Mouse (Mus musculus) left cerebral cortex, postnatal 4 days (tissue): Measurements from ENCODE around the gene Fmnl2. TPM values are rescaled to one million over a fixed set of nuclear protein-coding genes. Genes with fewer than 3 reads are reported as not detected.

Experiments used
- DNase-seq: peaks from one replicate; pipeline ENCODE4 v3.0.0-alpha.2; 2022
- intact Hi-C: fragments of 180-260 bp; cut with DNase I; formaldehyde crosslinking; loops from one replicate; pipeline ENCODE4 v1.15.1; 2025
- total RNA-seq, 2 experiments: library from RNA; stranded (reverse); gene quantifications; 2 replicates each; pipeline ENCODE4 v1.2.3; 2021

Gene Fmnl2
- 10 to 100 TPM; 62.6 to 70.6 TPM for total RNA-seq

- intact Hi-C loops, result loop anchor here (10.0 kb wide), 3 partner anchors 83 to 267 kb away; no protein-coding TSS in a partner anchor
- DNase-seq, result peak; percentile 91
Observed at GRCm38 (mm10) chr2:52857611-52858528, at the start of gene Fmnl2. Gene Fmnl2 (plus strand): TSS chr2:52857860.

GRCm38 (mm10) chr2:52809988-52810387 is 47.7 kb upstream of the Fmnl2 start:
- no peak for DNase-seq
- intact Hi-C loops, result no loop called here

GRCm38 (mm10) chr2:52811691-52812090 is 46.0 kb upstream of the Fmnl2 start:
- DNase-seq, result peak; percentile 3

GRCm38 (mm10) chr2:52817341-52817740 is 40.3 kb upstream of the Fmnl2 start:
- no peak for DNase-seq

More at GRCm38 (mm10) chr2:52811691-52812090, 46.0 kb upstream of the Fmnl2 start:
- intact Hi-C loops, result no loop called here

DNA sequence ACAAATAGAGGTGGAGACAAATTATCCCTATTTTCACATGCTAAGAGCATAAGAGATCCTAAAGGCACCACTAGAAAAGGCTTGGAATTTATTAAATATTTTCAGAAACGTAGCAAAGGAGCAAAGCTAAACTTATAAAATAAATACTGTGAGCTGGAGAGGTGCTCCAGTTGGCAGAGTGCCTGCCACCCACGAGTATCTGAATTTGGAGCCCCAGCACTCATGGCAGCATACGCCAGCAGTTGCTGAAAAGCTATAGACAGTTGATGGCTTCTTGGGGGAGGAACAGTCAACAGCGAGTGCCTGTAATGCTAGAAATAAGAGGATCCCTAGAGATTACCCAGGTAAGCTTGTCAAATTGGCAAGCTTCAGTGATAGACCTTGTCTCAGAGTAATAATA is 38.7 kb upstream of the Fmnl2 start:
- intact Hi-C loops, result no loop called here
- DNase-seq, result no peak

More at GRCm38 (mm10) chr2:52817341-52817740, 40.3 kb upstream of the Fmnl2 start:
- intact Hi-C loops, result no loop called here

- DNase-seq, result no peak
Observed at GRCm38 (mm10) chr2:52822214-52822613, 35.4 kb upstream of the Fmnl2 start.

GRCm38 (mm10) chr2:52828077-52828476 is 29.6 kb upstream of the Fmnl2 start:
- DNase-seq, result no peak
- intact Hi-C loops, result no loop called here

More at GRCm38 (mm10) chr2:52822214-52822613, 35.4 kb upstream of the Fmnl2 start:
- intact Hi-C loops, result no loop called here

GRCm38 (mm10) chr2:52830513-52830912 is 27.1 kb upstream of the Fmnl2 start:
- DNase-seq, result no peak

DNA sequence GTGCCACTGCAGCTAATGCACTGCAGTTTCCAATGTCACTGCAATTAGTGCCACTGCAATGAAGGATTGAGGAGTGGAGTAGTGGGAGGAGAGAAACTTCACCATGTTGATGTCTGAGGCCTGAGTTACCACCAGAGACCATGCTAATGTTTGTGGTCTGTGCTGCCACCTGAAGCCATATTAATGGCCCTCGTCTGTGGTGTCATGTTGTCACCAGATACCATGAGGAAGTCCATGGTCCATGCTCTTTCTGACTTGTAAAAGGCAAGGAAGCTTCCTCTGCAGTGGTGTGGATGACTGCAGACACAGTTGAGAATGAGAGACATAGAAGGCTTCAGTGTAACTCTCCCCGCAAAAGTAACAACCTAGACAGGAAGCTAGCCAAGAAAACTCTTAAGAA is 26.1 kb upstream of the Fmnl2 start:
- intact Hi-C loops, result no loop called here
- no peak for DNase-seq

More at GRCm38 (mm10) chr2:52830513-52830912, 27.1 kb upstream of the Fmnl2 start:
- intact Hi-C loops, result no loop called here

DNA sequence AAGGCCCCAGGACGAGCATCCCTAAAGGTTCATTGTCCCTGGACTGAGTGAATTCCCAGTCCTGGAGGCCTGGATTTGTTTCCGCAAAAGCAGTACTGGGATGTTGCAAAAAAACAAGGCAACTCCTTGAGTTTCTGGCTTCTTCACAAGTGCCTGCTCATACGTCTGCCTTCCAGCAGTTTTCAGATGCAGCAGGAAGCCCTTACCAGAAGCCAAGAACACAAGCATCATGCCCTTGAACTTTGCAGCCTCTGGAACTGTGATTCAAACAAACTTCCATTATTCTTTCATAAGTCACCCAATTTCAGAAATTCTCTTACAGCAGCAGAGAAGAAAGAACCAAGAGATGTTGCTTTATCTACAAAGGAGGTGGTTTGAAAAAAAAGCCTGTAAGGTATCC is 21.9 kb upstream of the Fmnl2 start:
- intact Hi-C loops, result no loop called here
- DNase-seq, result no peak

GRCm38 (mm10) chr2:52839074-52839473 is 18.6 kb upstream of the Fmnl2 start:
- no peak for DNase-seq
- intact Hi-C loops, result no loop called here

DNA sequence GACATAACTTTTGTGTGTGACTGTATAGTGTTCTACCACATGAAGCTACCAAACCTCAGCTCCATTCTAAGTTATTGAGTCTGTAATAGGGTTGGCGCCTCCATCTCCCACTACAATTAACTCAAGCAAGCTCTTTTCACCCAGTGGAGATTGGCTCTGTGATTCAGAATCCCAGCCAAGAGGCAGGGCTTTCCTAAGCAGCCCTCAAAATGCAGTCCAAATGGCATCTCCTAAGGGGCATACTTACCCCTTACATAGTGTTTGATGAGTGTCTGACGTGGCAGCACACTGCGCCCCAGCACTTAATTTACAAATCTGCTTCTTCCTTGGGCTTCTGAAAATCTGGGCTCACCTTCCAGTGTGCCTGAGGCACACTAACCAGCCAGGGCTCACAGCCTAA is 17.8 kb upstream of the Fmnl2 start:
- no peak for DNase-seq
- intact Hi-C loops, result no loop called here

GRCm38 (mm10) chr2:52843861-52844260 is 13.8 kb upstream of the Fmnl2 start:
- no peak for DNase-seq
- intact Hi-C loops, result no loop called here

DNA sequence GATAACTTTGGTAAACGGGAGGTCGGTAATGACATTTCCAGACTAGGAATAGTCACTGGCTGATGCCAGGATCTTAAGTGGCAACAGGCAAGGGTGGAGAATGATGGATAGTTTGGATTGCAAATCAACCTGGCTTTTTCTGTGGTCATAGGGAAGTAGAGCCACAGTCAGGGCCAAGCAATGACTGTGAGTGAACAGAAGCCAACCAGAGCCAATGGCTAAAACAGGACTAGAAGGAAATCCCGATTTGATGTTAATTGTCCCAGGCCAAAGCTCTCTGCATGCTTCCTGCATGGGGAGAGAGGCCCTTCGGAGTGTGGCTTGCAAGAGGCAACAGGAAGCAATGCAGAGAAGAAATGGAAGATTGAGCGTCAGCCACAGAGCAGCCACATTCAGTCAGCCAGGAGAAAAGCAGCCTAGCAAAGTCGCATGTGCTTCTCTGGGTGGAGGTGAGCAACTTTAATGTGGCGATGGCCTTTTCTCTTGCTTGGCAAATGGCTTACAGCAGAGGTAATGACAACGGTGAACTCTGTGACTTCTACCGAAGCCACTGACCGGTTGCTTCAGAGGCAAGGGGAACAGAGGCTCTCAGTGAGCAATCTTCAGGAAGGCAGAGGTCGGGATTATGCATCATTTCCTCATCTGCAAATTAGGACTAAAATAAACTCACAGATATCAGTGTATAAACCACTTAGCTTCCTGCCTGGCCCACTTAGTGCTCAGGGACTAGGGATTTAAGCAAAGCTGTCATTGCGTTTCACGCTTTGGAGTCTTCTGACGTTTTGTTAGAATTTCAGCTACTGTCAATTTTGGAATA is 12.5 kb upstream of the Fmnl2 start:
- no peak for DNase-seq

GRCm38 (mm10) chr2:52846506-52846905 is 11.2 kb upstream of the Fmnl2 start:
- DNase-seq, result no peak
- intact Hi-C loops, result no loop called here

More for the DNA sequence above, 12.5 kb upstream of the Fmnl2 start:
- intact Hi-C loops, result no loop called here

DNA sequence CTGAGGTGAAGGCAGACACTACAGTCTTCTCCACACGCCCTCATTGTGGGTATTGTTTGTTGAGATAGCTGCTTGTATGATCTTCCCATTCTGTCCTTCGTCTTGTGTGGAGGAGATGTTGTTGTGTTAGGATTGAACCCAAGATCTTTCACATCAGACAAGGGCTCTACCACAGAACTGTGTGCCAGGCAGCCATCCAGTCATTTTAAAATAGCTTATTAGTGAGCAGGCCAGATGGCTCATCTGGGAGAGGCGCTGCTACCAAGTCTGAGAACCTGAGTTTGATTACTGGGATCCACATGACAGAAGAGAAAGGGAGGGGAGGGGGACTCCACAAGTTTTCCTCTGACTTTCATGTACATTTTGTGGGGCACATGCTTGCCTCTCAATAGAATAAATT is 8.6 kb upstream of the Fmnl2 start:
- DNase-seq, result no peak
- intact Hi-C loops, result no loop called here

- intact Hi-C loops, result loop anchor here (10.0 kb wide), 3 partner anchors 84 to 266 kb away; no protein-coding TSS in a partner anchor
- peak; percentile 60 for DNase-seq
Observed at GRCm38 (mm10) chr2:52858529-52859465, 1.1 kb downstream of the Fmnl2 start.

GRCm38 (mm10) chr2:52859466-52859840 is 1.8 kb downstream of the Fmnl2 start:
- intact Hi-C loops, result loop anchor here (10.0 kb wide), 3 partner anchors 85 to 265 kb away; no protein-coding TSS in a partner anchor
- no peak for DNase-seq

GRCm38 (mm10) chr2:52860111-52860775 is 2.6 kb downstream of the Fmnl2 start:
- DNase-seq, result no peak
- intact Hi-C loops, result no loop called here
